Mouse (Mus musculus): Measurements from ENCODE around the gene Crybg1.
"Not testable (repeated sequence)": the region's sequence is repeated elsewhere in the genome, so short reads cannot be mapped to it uniquely, and the experiment has no call there.

Gene Crybg1

DNA sequence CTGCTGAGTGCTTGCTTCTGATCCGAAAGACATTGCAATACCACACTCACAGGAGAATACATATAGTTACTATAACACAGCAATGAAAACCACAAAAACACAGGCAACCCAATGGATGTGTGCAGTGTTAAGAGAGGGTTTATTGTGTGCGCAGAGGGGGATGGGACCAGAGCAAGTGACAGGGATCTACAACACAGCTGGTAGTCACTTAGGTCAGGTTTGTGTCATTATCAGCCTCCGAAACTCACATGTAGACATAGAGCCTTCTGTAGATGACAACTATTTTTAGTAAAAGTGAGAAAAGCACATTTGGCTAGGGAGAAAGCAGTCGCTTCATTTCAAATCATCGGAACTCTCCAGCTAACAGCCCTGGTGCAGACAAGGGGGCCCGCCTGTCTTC is 166.2 kb downstream of the Crybg1 start:
- in situ Hi-C loops (cut with MboI; ENCODE audit: unreplicated experiment in 2 of 2): no loop called here

DNA sequence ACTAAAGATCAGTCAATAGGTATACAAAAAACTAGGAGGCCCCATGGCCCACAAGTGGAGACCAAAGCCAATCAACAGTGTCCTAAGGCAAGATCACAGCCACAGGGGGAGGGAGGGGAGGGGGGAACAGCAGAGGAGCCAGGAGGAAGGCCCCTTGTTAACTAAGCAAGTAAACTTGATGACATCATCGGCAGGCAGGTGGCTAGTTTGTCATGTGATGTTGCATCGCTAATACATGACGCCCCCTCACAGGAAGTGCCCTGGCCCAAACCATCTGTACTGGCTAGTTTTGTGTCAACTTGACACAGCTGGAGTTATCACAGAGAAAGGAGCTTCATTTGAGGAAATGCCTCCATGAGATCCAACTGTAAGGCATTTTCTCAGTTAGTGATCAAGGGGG is 167.9 kb downstream of the Crybg1 start:
- in situ Hi-C loops (cut with MboI; ENCODE audit: unreplicated experiment in 2 of 2): not testable (repeated sequence)

DNA sequence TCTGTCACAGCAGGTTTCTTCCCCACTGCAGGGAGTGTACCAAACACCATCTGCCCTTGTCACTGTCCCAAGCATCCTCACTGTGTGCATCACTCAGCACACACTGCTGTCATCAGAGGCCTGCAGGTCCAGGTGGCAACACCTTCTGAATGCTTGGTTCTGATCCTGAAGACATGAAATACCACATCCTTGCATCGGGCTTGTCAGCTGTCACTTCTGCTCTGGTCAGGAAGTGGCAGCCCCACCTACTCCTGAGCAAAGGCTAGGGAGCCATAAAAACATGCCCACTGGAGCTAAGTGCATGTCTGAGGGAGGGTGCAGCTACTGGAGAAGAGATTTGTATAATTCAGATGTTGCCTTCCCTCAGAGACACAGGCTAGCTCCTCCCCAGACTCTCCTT is 168.6 kb downstream of the Crybg1 start:
- in situ Hi-C loops (cut with MboI; ENCODE audit: unreplicated experiment in 2 of 2): no loop called here

- in situ Hi-C loops (cut with MboI; ENCODE audit: unreplicated experiment in 2 of 2): no loop called here
Measured at GRCm38 (mm10) chr10:43977353-43977752, 171.3 kb downstream of the Crybg1 start.

DNA sequence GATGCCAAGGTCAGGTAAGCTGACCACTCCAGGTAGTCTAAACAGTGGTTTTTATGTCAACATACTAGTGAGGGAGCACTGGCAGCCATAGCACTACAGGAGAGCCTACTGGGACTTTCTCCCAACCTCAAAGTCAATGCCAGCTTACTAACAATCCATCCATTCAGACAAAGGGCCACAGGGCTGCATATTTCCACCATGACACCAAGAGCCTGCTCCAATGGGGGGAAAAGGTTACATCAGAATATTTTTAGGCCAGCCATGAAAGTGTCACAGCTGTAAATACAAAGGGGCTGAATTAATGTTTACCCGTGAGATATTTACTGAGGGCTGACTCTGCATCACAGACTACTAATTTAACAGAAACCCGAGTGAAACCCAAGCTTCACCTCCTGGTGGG is 175.4 kb downstream of the Crybg1 start:
- in situ Hi-C loops (cut with MboI; ENCODE audit: unreplicated experiment in 2 of 2): loop anchor here in 1 of 2 experiments (25.0 kb wide), 1 partner anchor 1064 kb away; no protein-coding TSS in a partner anchor

GRCm38 (mm10) chr10:43964943-43965342 is 183.7 kb downstream of the Crybg1 start:
- in situ Hi-C loops (cut with MboI; ENCODE audit: unreplicated experiment in 2 of 2): loop anchor here in 1 of 2 experiments (25.0 kb wide), 1 partner anchor 1072 kb away; no protein-coding TSS in a partner anchor

DNA sequence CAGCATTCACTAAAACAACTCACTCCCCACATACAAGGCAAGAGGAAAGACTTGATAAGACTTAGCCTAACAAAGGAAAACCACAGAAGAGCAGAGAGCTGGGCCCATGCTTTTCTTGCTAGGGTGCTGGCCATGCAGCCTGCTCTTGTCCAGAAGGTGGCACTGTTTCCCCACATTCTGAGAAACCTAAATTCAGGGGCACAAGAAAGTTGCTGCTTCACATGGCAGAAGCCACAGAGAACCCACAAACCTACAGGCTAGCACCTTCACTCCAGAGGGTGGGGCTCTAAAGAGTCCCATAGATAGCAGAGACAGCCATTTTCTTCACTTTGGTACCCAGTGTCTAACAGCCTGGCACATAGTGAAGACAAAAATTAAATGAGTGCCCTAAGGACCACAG is 194.7 kb downstream of the Crybg1 start:
- in situ Hi-C loops (cut with MboI; ENCODE audit: unreplicated experiment in 2 of 2): loop anchor here (10.0 to 25.0 kb wide), 4 partner anchors 51 to 1091 kb away; no protein-coding TSS in a partner anchor

GRCm38 (mm10) chr10:43945435-43945834 is 203.2 kb downstream of the Crybg1 start:
- in situ Hi-C loops (cut with MboI; ENCODE audit: unreplicated experiment in 2 of 2): no loop called here

DNA sequence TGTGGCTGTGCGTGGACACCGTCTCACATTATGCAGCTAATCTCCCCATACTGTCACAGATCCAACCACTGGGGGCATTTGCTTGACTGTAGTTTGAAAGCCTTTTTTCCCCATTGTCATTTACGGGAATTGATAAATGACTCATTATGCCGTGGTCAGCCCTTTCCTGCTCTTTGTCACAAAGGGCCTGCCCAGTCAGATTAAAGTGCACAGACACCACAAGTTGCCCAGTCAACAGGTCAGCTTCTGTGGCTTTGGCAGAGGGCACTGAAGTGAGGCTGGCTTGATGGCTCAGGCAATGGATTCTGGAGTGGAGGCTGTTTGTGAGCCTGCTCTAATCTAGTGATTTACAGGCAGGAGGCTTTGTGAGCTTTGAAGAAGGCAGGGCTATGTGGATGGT is 204.9 kb downstream of the Crybg1 start:
- in situ Hi-C loops (cut with MboI; ENCODE audit: unreplicated experiment in 2 of 2): no loop called here

DNA sequence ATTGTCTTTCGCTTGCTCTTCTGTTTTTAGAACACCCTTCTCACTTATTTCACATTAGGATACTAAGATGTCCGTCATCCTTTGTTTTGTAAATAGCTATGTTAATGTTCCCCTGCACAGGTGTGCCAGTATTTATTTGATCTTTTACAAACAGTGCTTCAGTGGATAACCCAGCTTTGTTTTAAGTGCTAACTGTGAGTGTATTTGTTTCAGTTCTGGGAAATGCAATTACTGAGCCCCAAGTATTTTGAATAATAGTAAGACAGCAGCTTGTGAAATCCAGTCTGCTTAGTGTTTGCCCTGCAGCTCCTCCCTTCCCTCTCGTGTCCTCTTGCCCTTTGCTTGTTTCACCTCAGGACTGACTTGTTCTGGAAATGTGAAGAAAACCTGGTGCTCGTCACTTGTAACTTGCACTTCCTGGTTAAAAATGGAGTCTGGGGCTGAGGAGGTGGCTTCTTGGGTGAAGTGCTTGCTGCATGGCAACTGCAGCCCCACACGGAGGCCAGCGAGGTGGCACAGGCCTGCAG is 209.5 kb downstream of the Crybg1 start:
- in situ Hi-C loops (cut with MboI; ENCODE audit: unreplicated experiment in 2 of 2): no loop called here

DNA sequence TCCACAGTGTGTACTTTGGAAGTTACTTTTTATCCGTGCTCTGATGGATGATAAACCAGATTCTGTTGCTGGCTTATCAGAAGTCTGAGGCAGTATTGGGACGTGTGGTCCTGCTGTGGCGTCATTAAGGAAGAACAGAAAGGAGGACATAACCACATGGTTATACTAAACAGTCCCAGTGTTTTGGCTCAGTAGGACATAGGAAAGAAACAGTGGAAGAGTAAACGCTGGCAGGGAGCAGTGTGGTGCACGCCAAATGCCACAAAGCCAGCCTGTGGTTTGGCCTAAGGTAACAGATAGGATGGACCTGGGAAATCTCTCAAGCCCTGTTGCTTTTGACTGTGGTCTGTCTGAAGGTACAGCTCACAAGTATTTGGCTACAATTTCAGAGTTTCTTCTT is 220.1 kb downstream of the Crybg1 start:
- in situ Hi-C loops (cut with MboI; ENCODE audit: unreplicated experiment in 2 of 2): no loop called here

- in situ Hi-C loops (cut with MboI; ENCODE audit: unreplicated experiment in 2 of 2): no loop called here
Measured at GRCm38 (mm10) chr10:43927736-43928135, 220.9 kb downstream of the Crybg1 start.

- in situ Hi-C loops (cut with MboI; ENCODE audit: unreplicated experiment in 2 of 2): not testable (repeated sequence)
Measured at GRCm38 (mm10) chr10:43925776-43926175, 222.9 kb downstream of the Crybg1 start.

DNA sequence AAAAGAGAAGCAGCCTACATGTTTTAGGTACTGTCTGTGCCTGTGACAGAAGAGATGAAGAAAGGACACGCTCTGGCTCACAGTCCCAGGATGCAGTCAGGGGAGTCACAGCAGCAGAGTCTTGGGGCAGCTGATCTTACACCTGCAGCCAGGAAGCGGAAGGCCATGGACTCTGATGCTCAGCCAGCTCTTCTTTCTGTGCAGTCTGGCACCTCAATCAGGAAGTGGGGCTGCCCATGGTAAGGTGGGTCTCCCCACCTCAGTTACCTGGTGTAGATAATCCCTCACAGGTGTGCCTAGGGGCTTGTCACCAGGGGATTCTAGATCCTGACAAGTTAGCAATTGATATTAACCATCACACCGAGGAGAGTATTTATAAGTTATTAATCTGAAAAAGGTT is 225.6 kb downstream of the Crybg1 start:
- in situ Hi-C loops (cut with MboI; ENCODE audit: unreplicated experiment in 2 of 2): loop anchor here in 1 of 2 experiments (5.0 kb wide), 1 partner anchor 351 kb away; no protein-coding TSS in a partner anchor

DNA sequence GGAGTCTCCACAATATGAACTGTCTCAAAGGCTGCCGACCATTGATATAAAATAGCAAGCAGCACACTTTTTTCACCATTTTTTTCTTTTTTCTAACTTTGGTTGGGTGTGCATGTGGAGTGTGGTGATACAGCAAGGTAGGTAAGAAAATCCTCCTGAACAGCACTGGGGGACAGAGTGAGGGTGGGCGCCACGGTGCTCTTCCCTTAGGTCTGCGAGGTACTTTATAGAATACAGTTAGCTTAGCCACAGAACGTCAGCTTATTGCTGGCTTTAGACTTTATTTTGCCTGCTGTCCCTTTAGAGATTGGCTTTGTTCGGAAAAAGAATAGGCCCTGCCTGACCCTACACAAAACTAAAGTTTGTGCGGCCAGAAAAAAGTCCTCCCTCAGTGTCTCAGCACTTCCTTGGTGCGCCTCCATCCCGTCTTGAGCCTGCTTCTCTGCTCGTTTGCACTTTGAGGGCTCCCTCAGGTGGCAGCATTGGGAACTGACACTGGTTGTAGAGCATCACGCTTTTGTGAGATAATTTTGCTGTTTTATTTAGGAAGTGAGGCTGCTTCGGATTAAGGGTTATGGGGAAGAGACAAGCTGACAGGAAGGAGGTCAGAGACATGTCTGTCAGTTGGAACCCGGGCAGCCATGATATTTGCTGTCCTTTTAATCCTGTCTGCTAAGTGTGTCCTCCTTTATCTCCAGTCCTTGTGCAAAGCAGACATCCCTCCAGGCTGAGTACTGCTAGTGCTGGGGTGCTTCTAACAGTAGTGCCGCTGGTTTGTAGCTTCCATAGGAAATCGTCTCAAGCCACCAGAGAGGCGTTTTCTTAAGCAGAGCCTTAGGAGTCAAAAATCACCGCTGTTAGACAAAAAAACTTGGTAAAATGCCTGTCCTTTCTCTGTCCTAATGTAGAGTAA is 229.7 kb downstream of the Crybg1 start:
- in situ Hi-C loops (cut with MboI; ENCODE audit: unreplicated experiment in 2 of 2): loop anchor here (5.0 to 10.0 kb wide), 4 partner anchors 92 to 342 kb away; partner anchors contain the start of gene Cd24a (in 1 of the 2)

- in situ Hi-C loops (cut with MboI; ENCODE audit: unreplicated experiment in 2 of 2): loop anchor here (5.0 to 10.0 kb wide), 4 partner anchors 89 to 339 kb away; partner anchors contain the start of gene Cd24a (in 1 of the 2)
Measured at GRCm38 (mm10) chr10:43916737-43917136, 231.9 kb downstream of the Crybg1 start.

DNA sequence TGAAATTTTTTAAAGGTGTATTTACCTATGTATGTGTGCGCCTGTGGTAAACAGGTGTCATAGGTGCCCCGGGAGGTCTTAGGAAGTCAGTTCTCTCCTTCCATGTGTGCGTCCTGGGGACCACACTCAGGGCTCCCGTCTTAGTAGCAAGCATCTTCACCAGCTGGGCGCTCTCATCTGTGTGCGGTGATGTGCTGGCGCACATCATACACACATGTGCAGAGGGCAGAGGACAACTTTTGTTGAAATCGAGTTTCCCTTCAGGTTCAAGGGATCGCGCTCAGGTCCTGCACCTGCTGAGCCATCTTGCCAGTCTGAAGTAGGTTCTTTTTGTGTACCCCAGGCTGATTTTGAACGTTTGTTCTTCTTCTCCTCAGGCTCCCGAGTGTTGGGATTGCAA is 232.5 kb downstream of the Crybg1 start:
- in situ Hi-C loops (cut with MboI; ENCODE audit: unreplicated experiment in 2 of 2): loop anchor here (5.0 to 10.0 kb wide), 4 partner anchors 89 to 339 kb away; partner anchors contain the start of gene Cd24a (in 1 of the 2)

- in situ Hi-C loops (cut with MboI; ENCODE audit: unreplicated experiment in 2 of 2): loop anchor here (5.0 to 10.0 kb wide), 2 partner anchors 85 to 207 kb away; no protein-coding TSS in a partner anchor
Measured at GRCm38 (mm10) chr10:43912236-43912635, 236.4 kb downstream of the Crybg1 start.

- in situ Hi-C loops (cut with MboI; ENCODE audit: unreplicated experiment in 2 of 2): loop anchor here (5.0 to 10.0 kb wide), 2 partner anchors 84 to 206 kb away; no protein-coding TSS in a partner anchor
Measured at GRCm38 (mm10) chr10:43910873-43911142, 237.8 kb downstream of the Crybg1 start.

DNA sequence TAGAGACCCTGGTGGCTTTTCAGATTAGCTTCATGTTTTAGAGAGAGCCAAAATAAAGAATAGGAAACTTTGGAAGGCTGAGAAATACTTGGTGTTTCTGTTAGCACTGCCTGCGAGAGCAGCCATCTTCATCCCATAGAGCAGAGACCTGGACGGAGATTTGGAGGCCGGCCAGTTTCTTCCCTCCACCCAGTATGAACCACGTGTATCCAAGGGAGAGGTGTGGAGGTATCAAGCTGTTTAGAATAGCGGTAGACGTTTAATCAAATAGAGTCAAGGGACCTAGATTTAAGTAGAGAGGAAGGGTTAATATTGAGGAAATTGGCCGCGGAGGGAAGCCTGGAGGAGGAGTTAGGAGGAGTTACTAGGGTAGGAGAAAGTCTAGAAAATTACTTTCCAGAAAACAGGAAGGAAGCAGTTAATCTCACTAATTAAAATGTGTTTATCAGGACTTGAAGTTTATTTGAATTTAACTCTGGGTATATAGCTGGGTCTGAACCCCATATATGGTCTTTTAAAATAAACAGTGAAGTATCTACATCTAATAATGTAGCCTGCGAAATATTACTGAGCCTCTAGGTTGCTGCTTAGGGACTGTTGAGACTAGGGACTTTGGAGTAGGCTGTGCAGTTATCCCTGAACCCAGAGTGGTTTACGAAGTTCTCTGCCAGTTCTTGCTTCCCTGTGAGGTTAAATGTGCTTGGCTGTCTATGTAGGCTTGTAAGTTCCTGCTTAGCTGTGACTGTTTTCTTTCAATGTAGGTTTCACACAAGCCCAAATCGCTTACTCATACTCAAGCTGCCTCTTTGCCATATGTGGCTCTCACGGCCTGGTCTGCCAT is 238.4 kb downstream of the Crybg1 start:
- in situ Hi-C loops (cut with MboI; ENCODE audit: unreplicated experiment in 2 of 2): loop anchor here (5.0 to 10.0 kb wide), 2 partner anchors 83 to 205 kb away; no protein-coding TSS in a partner anchor

DNA sequence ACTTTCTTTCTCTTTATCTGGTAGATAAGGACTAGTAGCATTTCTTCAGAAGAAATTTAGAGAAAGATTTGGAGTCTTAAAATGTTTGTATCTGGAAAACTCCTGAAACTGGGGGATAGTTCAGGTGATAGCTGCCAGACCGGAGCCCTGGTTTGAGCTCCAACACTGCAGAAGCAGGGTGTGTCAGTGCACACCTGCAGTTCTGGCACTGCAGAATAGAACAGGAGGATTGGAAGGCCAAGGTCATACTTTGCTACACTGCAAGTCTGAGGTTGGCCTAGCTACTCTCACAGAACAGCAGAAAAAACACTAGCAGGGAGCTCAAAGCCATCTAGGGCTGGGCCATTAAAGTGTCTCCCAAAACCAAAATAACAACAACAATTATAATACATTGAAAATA is 244.1 kb downstream of the Crybg1 start:
- in situ Hi-C loops (cut with MboI; ENCODE audit: unreplicated experiment in 2 of 2): no loop called here
